Mouse (Mus musculus): ENCODE data around the gene Cd8b1. TPM values are rescaled to one million over a fixed set of nuclear protein-coding genes. Genes with fewer than 3 reads are reported as not detected.

Gene Cd8b1
- total and polyA plus RNA-seq, 2 experiments from 2014 or later, result not detected

DNA sequence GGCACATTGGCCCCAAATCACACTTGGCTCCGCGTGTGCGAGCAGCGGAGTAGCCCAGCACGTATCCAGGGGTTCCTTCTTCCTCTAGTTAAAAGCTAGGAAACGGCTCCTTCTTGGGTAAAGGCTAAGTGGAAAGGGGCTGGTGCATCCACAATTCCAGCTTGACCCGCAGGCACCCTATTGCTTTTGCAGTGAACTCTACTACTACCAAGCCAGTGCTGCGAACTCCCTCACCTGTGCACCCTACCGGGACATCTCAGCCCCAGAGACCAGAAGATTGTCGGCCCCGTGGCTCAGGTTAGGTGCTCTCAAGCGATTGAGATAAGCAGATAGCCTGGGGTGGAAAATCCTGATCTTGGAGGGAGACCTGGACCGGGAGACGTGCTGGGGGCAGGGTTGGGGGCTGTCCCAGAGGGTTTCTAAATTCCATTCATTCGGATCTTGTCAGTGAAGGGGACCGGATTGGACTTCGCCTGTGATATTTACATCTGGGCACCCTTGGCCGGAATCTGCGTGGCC lies 51.8 kb downstream of the Cd8b1 start:
- Histone ChIP-seq H3K4me3 (ENCODE audit: low read length) (no peak overlapping the region), H3K27ac (no peak overlapping the region), H3K4me2 (ENCODE audit: low read depth, low read length) (no peak overlapping the region), H3K4me1 (ENCODE audit: insufficient read depth, low read length) (no peaks in the 10 kb centered on the region), H3K27me3 (ENCODE audit: insufficient read depth, low read length) (no peaks in the 10 kb centered on the region), H3K9me3 (ENCODE audit: low read length) (no peaks in the 10 kb centered on the region), H3K36me3 (ENCODE audit: insufficient read depth, low read length) (no peaks in the 10 kb centered on the region), H3K9ac (replicated peaks; ENCODE audit: low read length) (no peak overlapping the region)
- no peak for TF ChIP-seq CTCF (IDR thresholded peaks at IDR 0.05; ENCODE audit: low read depth)
- DNase-seq (ENCODE audit: low spot score) (no peak), ATAC-seq (no peak)
- 89% methylated on average over 19 of the region's 19 CpGs for WGBS

DNA sequence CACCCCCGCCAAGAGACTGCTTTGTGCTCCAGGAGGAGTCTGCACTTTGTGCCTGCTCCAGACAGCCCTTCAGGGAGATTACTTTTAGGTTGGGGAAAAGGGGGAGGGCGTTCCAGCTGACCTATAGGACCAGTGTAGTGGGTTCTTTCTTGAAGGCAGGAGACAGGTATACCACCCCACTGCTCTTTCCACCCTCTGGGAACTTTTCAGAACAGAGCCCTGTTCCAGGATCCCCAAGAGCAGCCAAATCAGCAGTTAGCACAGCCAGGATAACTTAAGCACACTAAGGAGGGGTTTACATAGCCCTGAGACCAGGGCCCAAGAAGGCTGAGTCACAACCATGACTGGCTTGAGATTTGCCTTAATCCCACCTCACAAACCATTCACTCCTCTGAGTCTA lies 52.3 kb downstream of the Cd8b1 start:
- H3K4me2 ChIP-seq (ENCODE audit: low read depth, low read length), result no peak overlapping the region
- H3K4me3 ChIP-seq (ENCODE audit: low read length), result no peak overlapping the region
- no peaks in the 10 kb centered on the region for H3K9me3 ChIP-seq (ENCODE audit: low read length)
- no peak overlapping the region for H3K27ac ChIP-seq
- H3K36me3 ChIP-seq (ENCODE audit: insufficient read depth, low read length), result no peaks in the 10 kb centered on the region
- H3K27me3 ChIP-seq (ENCODE audit: insufficient read depth, low read length), result no peaks in the 10 kb centered on the region
- no peak for ATAC-seq
- no peak overlapping the region for H3K9ac ChIP-seq (replicated peaks; ENCODE audit: low read length)
- no peak for DNase-seq (ENCODE audit: low spot score)
- TF ChIP-seq CTCF (IDR thresholded peaks at IDR 0.05; ENCODE audit: low read depth), result no peak
- no peaks in the 10 kb centered on the region for H3K4me1 ChIP-seq (ENCODE audit: insufficient read depth, low read length)
- 100% methylated on average over 1 of the region's 2 CpGs for WGBS

DNA sequence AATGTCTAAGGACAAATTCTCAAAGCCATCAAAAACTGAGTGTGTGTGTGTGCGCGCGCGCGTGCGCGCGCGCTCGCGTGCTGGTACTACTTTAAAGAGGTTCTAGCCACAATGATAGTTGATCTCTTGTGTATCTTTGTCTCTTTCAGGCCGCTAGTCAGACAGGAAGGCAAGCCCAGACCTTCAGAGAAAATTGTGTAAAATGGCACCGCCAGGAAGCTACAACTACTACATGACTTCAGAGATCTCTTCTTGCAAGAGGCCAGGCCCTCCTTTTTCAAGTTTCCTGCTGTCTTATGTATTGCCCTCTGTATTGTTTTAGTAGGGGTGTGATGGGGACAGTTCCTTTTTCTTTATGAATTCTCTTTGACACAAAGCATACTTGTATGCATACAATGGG lies 54.1 kb downstream of the Cd8b1 start:
- WGBS, result 97% methylated on average over 13 of the region's 13 CpGs
- no peaks in the 10 kb centered on the region for H3K27me3 ChIP-seq (ENCODE audit: insufficient read depth, low read length)
- DNase-seq (ENCODE audit: low spot score) (no peak), ATAC-seq (no peak)
- H3K27ac ChIP-seq, result no peak overlapping the region
- no peak for TF ChIP-seq CTCF (IDR thresholded peaks at IDR 0.05; ENCODE audit: low read depth)
- H3K4me3 ChIP-seq (ENCODE audit: low read length), result no peak overlapping the region
- no peak overlapping the region for H3K4me2 ChIP-seq (ENCODE audit: low read depth, low read length)
- H3K36me3 ChIP-seq (ENCODE audit: insufficient read depth, low read length), result no peaks in the 10 kb centered on the region
- H3K9ac ChIP-seq (replicated peaks; ENCODE audit: low read length), result no peak overlapping the region
- H3K4me1 ChIP-seq (ENCODE audit: insufficient read depth, low read length), result no peaks in the 10 kb centered on the region
- no peaks in the 10 kb centered on the region for H3K9me3 ChIP-seq (ENCODE audit: low read length)

DNA sequence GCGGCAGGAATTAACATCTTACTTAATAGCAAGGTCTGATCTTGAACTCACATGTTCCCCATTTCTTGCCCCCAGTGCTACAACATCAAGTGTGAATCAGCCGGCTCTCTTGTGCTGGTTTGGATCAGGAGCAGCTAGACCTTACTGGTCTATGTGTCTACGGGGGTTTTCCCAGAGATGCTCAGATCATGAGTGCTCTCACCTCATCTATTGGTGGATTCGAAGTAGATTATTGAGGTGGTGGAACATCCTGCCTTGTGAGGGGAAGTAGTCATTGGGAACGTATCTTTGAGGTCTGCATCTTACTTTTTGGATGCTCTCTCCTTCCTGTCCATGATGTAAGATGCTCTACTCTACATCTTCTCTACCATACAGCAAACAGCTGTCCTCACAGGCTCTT lies 59.1 kb downstream of the Cd8b1 start:
- no peak overlapping the region for H3K9ac ChIP-seq (replicated peaks; ENCODE audit: low read length)
- H3K27me3 ChIP-seq (ENCODE audit: insufficient read depth, low read length), result no peaks in the 10 kb centered on the region
- ATAC-seq (no peak), DNase-seq (ENCODE audit: low spot score) (no peak)
- H3K36me3 ChIP-seq (ENCODE audit: insufficient read depth, low read length), result no peaks in the 10 kb centered on the region
- H3K4me1 ChIP-seq (ENCODE audit: insufficient read depth, low read length), result no peaks in the 10 kb centered on the region
- H3K9me3 ChIP-seq (ENCODE audit: low read length), result no peaks in the 10 kb centered on the region
- H3K4me2 ChIP-seq (ENCODE audit: low read depth, low read length), result no peak overlapping the region
- no peak overlapping the region for H3K4me3 ChIP-seq (ENCODE audit: low read length)
- 95% methylated on average over 5 of the region's 5 CpGs for WGBS
- TF ChIP-seq CTCF (IDR thresholded peaks at IDR 0.05; ENCODE audit: low read depth), result no peak
- H3K27ac ChIP-seq, result no peak overlapping the region

Other genes starting within 250 kb of the Cd8b1 start
- gene Thnsl2, start 178.3 kb upstream of the Cd8b1 start, total RNA-seq (2014; rRNA removed), result 4.9 and 10.2 TPM in 2 replicates
- 6.6 and 6.8 TPM in 2 replicates for gene Thnsl2, start 178.3 kb upstream of the Cd8b1 start, polyA plus RNA-seq (2015; fragmentation: Nextera tagmentation; extraction: Ambion mirVana)
- not detected in 2 replicates for gene Fabp1, start 123.0 kb upstream of the Cd8b1 start, total RNA-seq (2014; rRNA removed)
- not detected in 2 replicates for gene Fabp1, start 123.0 kb upstream of the Cd8b1 start, polyA plus RNA-seq (2015; fragmentation: Nextera tagmentation; extraction: Ambion mirVana)
- 11.2 and 11.7 TPM in 2 replicates for gene Krcc1, start 51.1 kb upstream of the Cd8b1 start, total RNA-seq (2014; rRNA removed)
- 19.8 and 22.9 TPM in 2 replicates for gene Krcc1, start 51.1 kb upstream of the Cd8b1 start, polyA plus RNA-seq (2015; fragmentation: Nextera tagmentation; extraction: Ambion mirVana)
- gene Smyd1, start 555 bp upstream of the Cd8b1 start, total RNA-seq (2014; rRNA removed), result 0.89 and 1.6 TPM in 2 replicates
- gene Smyd1, start 555 bp upstream of the Cd8b1 start, polyA plus RNA-seq (2015; fragmentation: Nextera tagmentation; extraction: Ambion mirVana), result 0.18 and 0.19 TPM in 2 replicates
- not detected in 2 replicates for gene Cd8a, start 50.6 kb downstream of the Cd8b1 start, total RNA-seq (2014; rRNA removed)
- gene Cd8a, start 50.6 kb downstream of the Cd8b1 start, polyA plus RNA-seq (2015; fragmentation: Nextera tagmentation; extraction: Ambion mirVana), result not detected in 2 replicates
- gene Rmnd5a, start 117.8 kb downstream of the Cd8b1 start, total RNA-seq (2014; rRNA removed), result 44.9 and 46.1 TPM in 2 replicates
- 8.6 TPM in 2 replicates for gene Rmnd5a, start 117.8 kb downstream of the Cd8b1 start, polyA plus RNA-seq (2015; fragmentation: Nextera tagmentation; extraction: Ambion mirVana)
- gene Rnf103, start 171.1 kb downstream of the Cd8b1 start, total RNA-seq (2014; rRNA removed), result 27.9 and 30.4 TPM in 2 replicates
- 23.2 and 25.5 TPM in 2 replicates for gene Rnf103, start 171.1 kb downstream of the Cd8b1 start, polyA plus RNA-seq (2015; fragmentation: Nextera tagmentation; extraction: Ambion mirVana)
- gene Chmp3, start 221.0 kb downstream of the Cd8b1 start, total RNA-seq (2014; rRNA removed), result 42.4 and 43.6 TPM in 2 replicates
- 52.2 and 57.9 TPM in 2 replicates for gene Chmp3, start 221.0 kb downstream of the Cd8b1 start, polyA plus RNA-seq (2015; fragmentation: Nextera tagmentation; extraction: Ambion mirVana)